Mouse (Mus musculus): ENCODE measurements around the gene Slc9a1. TPM values are rescaled to one million over a fixed set of nuclear protein-coding genes. Genes with fewer than 3 reads are reported as not detected.

The Slc9a1 gene
- 30.1 and 32.3 TPM in 2 replicates for polyA plus RNA-seq (2012; rRNA removed)

DNA sequence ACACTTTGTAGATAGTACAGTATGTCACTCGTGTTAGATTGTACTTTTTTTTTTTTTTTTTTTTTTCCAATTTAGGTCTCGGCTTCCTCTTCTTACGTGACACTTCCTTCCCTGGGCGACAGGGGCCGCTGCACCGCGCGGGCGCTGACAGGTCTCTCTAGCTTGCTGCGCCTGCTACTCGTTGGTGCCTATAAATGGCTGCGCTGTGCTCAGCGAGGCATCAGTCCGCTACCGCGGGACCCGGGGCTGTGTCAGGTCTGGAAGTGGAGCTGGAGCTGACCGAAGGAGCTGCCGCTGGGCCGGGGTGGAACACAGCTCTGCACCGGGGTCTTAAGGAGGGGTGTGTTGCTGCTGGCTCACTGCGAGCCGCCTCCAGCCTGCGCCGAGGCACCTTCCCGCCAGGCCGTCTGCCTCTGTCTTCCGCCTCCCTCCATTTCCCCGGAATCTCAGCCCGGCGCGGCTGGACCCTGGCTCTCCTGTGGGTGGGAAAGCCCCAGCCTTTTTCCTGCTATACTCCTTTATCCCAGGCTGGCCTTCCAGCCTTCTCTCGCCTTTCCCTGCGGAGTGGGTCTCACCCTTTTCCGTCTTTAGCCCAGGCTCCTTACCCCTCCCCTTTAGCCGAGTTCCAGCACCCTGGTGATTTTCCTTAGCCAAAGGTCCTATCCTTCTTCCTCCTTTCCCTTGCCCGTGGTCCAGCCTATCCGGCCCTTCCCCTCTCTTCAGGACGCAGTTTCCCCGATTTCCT is at the start of gene Slc9a1:
Slc9a1 (plus strand) TSS at position 154 of the 745 bp plus-strand sequence.
- peaks cover 28% of the 10 kb centered on the region for H3K4me1 ChIP-seq (ENCODE audit: control insufficient read depth, insufficient read depth, low read length)
- peak within 1 kb of the TSS; percentile 96 for H3K4me3 ChIP-seq (ENCODE audit: insufficient read depth, low read depth, low read length)
- H3K27me3 ChIP-seq (replicated peaks; ENCODE audit: control insufficient read depth, insufficient read depth, low read length), result no peaks in the 10 kb centered on the region
- TF ChIP-seq CTCF (conservative IDR thresholded peaks at IDR 0.05; ENCODE audit: insufficient read depth, insufficient read length, low read depth, low read length) (peak; percentile 84), POLR2A (IDR thresholded peaks at IDR 0.05; ENCODE audit: low read depth, low read length) (peak; percentile 100)
- WGBS, result under 1% methylated on average over 40 of the region's 40 CpGs
- peak within 1 kb of the TSS; percentile 87 for H3K27ac ChIP-seq (ENCODE audit: insufficient read depth, low read depth, low read length)
- H3K36me3 ChIP-seq (ENCODE audit: control insufficient read depth, insufficient read depth, low read length), result no peaks in the 10 kb centered on the region
- DNase-seq, result peak; percentile 96

DNA sequence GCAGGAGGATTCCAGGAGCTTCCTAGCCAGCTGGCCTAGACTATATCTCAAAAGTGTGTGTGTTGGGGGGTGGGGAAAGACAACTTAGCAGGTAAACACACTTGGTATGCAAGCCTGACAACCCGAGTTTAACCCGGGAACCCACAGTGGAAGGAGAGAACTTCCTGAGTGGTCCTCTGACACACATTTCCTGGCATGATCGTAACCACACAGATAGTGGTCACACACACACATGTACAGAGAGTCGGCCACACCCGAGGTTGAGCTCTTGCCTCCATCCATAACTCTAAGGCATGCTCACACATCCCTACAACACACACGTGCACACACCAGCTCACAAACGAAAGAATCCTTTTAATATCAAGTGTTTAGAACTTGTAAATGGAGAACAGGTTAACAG is 41.4 kb upstream of the Slc9a1 start:
- 66% methylated on average over 7 of the region's 7 CpGs for WGBS
- Histone ChIP-seq H3K4me1 (ENCODE audit: control insufficient read depth, insufficient read depth, low read length) (peaks cover 15% of the 10 kb centered on the region), H3K27me3 (replicated peaks; ENCODE audit: control insufficient read depth, insufficient read depth, low read length) (no peaks in the 10 kb centered on the region), H3K27ac (ENCODE audit: insufficient read depth, low read depth, low read length) (no peak overlapping the region), H3K4me3 (ENCODE audit: insufficient read depth, low read depth, low read length) (no peak overlapping the region), H3K36me3 (ENCODE audit: control insufficient read depth, insufficient read depth, low read length) (no peaks in the 10 kb centered on the region)
- TF ChIP-seq POLR2A (IDR thresholded peaks at IDR 0.05; ENCODE audit: low read depth, low read length) (no peak), CTCF (conservative IDR thresholded peaks at IDR 0.05; ENCODE audit: insufficient read depth, insufficient read length, low read depth, low read length) (no peak)
- DNase-seq, result no peak

DNA sequence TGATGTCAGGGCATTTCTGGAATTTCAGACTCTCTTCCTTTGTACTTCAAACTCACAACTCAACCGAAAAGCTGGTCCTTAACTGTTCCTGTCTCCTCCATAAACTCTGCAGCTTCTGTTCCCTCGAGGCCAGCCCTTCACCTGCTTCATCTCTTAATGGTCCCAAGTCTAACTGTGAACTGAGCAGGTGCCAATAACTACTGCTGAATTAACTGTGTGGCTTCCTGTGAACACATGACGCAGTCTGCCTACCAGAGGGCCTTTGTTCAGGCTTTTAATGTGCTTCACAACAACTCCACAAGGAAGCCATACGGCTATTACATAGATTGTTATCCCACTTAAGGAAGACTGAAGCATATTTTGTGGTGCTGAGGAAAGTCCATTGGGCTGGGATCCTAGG is 39.2 kb upstream of the Slc9a1 start:
- Histone ChIP-seq H3K36me3 (ENCODE audit: control insufficient read depth, insufficient read depth, low read length) (no peaks in the 10 kb centered on the region), H3K4me3 (ENCODE audit: insufficient read depth, low read depth, low read length) (no peak overlapping the region), H3K27ac (ENCODE audit: insufficient read depth, low read depth, low read length) (no peak overlapping the region), H3K27me3 (replicated peaks; ENCODE audit: control insufficient read depth, insufficient read depth, low read length) (no peaks in the 10 kb centered on the region), H3K4me1 (ENCODE audit: control insufficient read depth, insufficient read depth, low read length) (peaks cover 22% of the 10 kb centered on the region)
- WGBS, result 54% methylated on average over 4 of the region's 4 CpGs
- TF ChIP-seq CTCF (conservative IDR thresholded peaks at IDR 0.05; ENCODE audit: insufficient read depth, insufficient read length, low read depth, low read length) (no peak), POLR2A (IDR thresholded peaks at IDR 0.05; ENCODE audit: low read depth, low read length) (no peak)
- DNase-seq, result peak; percentile 53

DNA sequence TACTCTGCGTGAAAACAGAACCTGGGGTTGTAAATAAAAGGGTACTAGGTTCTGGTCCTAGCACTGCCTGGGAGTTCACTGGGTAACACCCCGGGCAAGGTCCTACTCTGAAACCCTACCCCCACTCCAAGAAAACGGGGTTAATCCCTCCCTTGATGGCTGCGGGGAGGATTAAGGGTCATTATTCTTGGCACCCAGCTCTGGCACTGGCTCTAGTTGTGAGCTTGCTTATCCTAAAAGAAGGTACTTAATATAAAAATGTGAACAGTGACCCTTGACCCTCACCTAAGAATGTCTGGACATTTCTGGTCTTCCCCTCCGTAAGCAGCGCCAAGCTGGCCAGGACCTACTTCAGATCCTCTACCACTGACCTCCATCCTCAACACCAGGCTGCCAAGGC is 36.2 kb upstream of the Slc9a1 start:
- 33% methylated on average over 6 of the region's 6 CpGs for WGBS
- no peak for TF ChIP-seq POLR2A (IDR thresholded peaks at IDR 0.05; ENCODE audit: low read depth, low read length)
- no peak for TF ChIP-seq CTCF (conservative IDR thresholded peaks at IDR 0.05; ENCODE audit: insufficient read depth, insufficient read length, low read depth, low read length)

DNA sequence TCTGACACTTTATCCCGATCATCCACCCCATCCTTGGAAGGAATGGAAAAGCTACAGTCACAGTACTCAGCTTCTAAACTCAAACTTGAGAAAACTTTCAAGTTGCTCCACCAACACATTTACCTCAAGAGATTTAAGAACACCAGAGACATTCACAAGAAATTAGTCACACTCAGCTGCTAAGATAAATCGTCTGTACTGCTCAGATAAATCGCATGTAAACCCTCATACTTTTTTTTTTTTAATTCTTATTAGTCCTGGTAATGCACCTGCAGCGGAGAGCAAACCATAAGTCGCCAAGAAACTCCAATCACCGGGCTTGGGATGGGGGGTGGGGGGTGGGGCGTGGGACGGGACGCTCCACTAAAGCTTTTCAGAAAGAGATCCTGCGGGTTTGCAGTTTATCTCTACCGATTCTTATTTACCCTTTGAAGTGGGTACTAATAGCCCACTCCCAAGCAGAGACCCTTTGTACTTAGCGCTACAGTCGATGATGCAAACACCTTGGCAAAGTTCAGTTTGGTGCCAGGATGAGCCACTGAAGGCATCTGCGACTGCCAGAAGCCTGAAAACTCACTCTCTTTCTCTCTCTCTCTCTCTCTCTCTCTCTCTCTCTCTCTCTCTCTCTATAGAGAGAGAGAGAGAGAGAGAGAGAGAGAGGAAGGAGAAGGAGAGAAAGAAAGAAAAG is 31.5 kb upstream of the Slc9a1 start:
- H3K36me3 ChIP-seq (ENCODE audit: control insufficient read depth, insufficient read depth, low read length), result no peaks in the 10 kb centered on the region
- no peaks in the 10 kb centered on the region for H3K27me3 ChIP-seq (replicated peaks; ENCODE audit: control insufficient read depth, insufficient read depth, low read length)
- no peak overlapping the region for H3K27ac ChIP-seq (ENCODE audit: insufficient read depth, low read depth, low read length)
- DNase-seq, result peak; percentile 23
- 12% methylated on average over 14 of the region's 14 CpGs for WGBS
- H3K4me1 ChIP-seq (ENCODE audit: control insufficient read depth, insufficient read depth, low read length), result peaks cover 13% of the 10 kb centered on the region
- TF ChIP-seq POLR2A (IDR thresholded peaks at IDR 0.05; ENCODE audit: low read depth, low read length) (no peak), CTCF (conservative IDR thresholded peaks at IDR 0.05; ENCODE audit: insufficient read depth, insufficient read length, low read depth, low read length) (no peak)
- H3K4me3 ChIP-seq (ENCODE audit: insufficient read depth, low read depth, low read length), result peak overlapping the region; percentile 82

More for the DNA sequence above, 36.2 kb upstream of the Slc9a1 start:
- DNase-seq, result peak; percentile 95
- Histone ChIP-seq H3K27me3 (replicated peaks; ENCODE audit: control insufficient read depth, insufficient read depth, low read length) (no peaks in the 10 kb centered on the region), H3K27ac (ENCODE audit: insufficient read depth, low read depth, low read length) (peak overlapping the region; percentile 78), H3K36me3 (ENCODE audit: control insufficient read depth, insufficient read depth, low read length) (no peaks in the 10 kb centered on the region), H3K4me1 (ENCODE audit: control insufficient read depth, insufficient read depth, low read length) (peaks cover 26% of the 10 kb centered on the region), H3K4me3 (ENCODE audit: insufficient read depth, low read depth, low read length) (no peak overlapping the region)

DNA sequence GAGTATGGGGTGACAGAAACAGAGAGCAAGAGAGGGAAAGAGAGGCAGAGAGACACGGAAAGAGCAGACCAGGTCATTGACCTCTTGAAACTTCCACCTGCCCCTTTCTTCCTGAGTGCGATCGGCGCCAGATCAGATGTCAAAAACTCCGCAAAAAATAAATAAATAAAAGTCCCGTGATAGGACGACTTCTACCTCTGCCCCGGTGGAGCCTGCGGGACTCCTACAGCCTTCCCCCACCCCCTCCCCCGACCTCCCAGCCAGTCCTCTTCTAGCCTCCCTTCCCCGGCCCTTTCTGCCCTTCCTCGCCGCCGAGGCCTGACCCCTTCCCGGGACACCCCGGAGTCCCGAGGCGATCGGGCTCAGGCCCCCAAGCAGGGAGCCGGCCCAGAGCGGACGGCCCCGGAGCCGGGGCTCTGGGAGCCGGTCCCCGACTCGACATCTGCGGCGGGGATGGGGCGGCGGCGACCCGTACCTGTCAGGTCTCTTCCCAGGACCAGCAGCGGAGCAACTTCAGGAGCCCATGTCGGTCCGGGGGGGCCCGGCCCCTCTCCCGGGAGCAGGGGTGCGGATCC is 30.9 kb upstream of the Slc9a1 start:
- WGBS, result under 1% methylated on average over 39 of the region's 39 CpGs
- H3K4me3 ChIP-seq (ENCODE audit: insufficient read depth, low read depth, low read length), result peak overlapping the region; percentile 82
- H3K4me1 ChIP-seq (ENCODE audit: control insufficient read depth, insufficient read depth, low read length), result peaks cover 9% of the 10 kb centered on the region
- TF ChIP-seq CTCF (conservative IDR thresholded peaks at IDR 0.05; ENCODE audit: insufficient read depth, insufficient read length, low read depth, low read length), result no peak
- no peak for TF ChIP-seq POLR2A (IDR thresholded peaks at IDR 0.05; ENCODE audit: low read depth, low read length)
- DNase-seq, result no peak
- H3K27ac ChIP-seq (ENCODE audit: insufficient read depth, low read depth, low read length), result peak overlapping the region; percentile 15
- H3K36me3 ChIP-seq (ENCODE audit: control insufficient read depth, insufficient read depth, low read length), result no peaks in the 10 kb centered on the region
- no peaks in the 10 kb centered on the region for H3K27me3 ChIP-seq (replicated peaks; ENCODE audit: control insufficient read depth, insufficient read depth, low read length)
